Mouse (Mus musculus): Measurements from ENCODE around the gene Myh14.

GRCm38 (mm10) chr7:44632676-44633075 is 38.0 kb downstream of the Myh14 start:
- TF ChIP-seq CTCF (IDR thresholded peaks at IDR 0.05; ENCODE audit: low read depth), result no peak
- no peak for TF ChIP-seq EP300 (IDR thresholded peaks at IDR 0.05; ENCODE audit: low read depth)

Data from heart, postnatal 0 days (tissue).